Mouse (Mus musculus) adrenal gland, adult (tissue): Measurements from ENCODE around the gene Ppp1cb.

Experiments used
- DNase-seq, 2 experiments: peaks; one replicate each; pipeline ENCODE4 v3.0.0; 2022 to 2023; ENCODE audit warnings: low spot score in 1 of 2; ENCODE audit not compliant: inconsistent age in 2 of 2

The Ppp1cb gene

DNA sequence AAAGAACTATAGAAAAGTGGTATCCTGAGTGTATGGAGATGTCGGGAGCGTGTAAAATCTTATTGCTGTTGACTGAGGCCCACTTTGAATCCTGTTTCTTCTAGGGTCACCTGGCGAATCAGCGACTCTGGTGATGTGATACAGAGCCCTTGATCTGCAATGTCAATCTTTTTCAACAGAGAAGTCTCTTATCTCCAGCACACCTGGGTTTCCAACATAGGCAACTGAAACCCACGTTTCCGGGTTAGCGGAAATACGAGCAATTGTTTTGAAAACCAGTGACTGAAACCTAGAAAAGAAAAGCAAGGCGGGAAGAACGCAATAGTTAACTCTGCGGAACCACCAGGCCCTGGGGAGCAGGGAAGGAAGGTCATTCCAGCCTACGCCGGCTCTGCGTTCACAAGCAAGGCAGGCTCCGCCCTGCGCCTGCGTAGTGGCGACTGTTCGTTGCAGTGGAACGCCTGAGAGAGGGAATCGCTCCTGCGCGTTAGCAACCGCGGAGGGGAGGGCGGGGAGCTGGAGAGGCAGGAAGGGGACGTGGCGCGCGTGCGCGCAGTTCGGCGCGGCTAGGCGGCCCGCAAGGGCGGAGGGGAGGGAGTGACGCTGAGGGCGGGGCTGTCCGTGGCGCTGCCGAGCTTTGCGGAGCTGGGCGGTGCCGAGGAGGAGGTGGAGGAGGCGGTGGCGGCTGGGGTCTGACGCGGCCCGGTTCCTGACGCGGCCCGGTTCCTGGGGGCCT is at the start of gene Ppp1cb:
Gene Ppp1cb (plus strand): TSS at position 436 of the 736 bp plus-strand sequence.
- DNase-seq, result peak; percentile 98 to 99

DNA sequence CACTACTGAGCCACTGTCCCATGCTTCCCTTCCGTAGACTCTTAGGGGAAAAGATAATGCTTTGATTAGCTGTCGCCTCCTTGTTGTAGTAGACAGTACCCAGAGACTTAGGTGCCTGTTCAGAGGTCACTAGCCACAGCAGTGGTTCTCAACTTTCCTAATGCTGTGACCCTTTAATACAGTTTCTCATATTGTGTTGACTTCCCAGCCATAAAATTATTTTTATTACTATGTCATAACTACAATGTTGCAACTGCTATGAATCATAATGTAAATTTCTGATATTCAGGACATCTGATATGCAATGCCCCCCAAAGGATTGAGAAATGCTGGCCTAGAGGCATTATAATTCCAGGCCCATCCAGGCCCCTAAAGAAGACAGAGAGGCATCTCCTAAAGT is 48.9 kb upstream of the Ppp1cb start:
- DNase-seq, result peak in 1 of 2 experiments; percentile 29

- no peak for DNase-seq
Observed at GRCm38 (mm10) chr5:32410954-32411688, 47.5 kb upstream of the Ppp1cb start.

- DNase-seq, result peak in 1 of 2 experiments; percentile 34
Observed at GRCm38 (mm10) chr5:32412186-32412950, 46.3 kb upstream of the Ppp1cb start.

- DNase-seq, result no peak
Observed at GRCm38 (mm10) chr5:32413083-32413482, 45.6 kb upstream of the Ppp1cb start.

DNA sequence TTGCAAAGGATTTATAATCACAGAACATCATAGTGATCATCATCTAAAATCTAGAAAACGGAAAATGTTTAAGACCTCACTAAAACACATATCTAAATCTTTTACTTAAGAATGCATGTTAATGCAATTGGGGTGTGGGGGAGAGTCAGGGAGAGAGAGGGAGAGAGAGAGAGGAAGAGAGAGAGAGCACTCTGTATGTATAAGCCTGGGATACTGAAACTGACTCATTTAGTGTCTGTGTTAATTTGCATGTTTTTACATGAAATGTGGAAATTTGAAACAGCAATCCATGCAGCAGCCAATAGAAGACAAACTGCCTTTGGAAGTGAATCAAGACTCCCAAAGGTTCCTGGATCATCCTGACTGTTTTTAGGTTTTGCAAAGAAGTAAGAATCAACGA is 45.1 kb upstream of the Ppp1cb start:
- DNase-seq, result no peak

DNA sequence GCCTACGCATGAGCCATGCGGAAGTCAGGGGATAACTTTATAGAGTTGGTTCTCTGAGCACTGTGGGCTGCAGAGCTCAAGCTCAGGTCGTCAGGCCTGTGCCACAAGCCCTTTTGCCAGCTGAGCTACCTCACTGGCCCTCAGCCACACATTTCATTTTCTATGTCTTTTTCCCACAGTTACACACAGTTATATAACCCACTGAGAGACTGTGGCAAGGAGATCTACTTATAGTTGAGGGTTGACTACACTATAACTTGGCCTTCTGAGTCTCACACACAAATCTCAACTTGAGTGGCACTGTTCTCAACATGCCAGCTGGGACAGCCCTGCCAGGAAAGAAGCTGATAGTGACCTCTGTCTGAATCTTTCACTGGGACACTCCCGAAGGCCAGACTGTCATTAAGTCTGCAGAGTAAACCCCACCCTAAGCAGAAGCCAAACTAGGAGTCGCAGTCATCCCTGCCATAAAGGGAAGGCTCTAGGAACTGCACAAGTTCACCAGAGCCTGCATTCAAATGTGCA is 44.1 kb upstream of the Ppp1cb start:
- peak; percentile 35 to 70 for DNase-seq

GRCm38 (mm10) chr5:32415554-32415953 is 43.1 kb upstream of the Ppp1cb start:
- DNase-seq, result no peak

DNA sequence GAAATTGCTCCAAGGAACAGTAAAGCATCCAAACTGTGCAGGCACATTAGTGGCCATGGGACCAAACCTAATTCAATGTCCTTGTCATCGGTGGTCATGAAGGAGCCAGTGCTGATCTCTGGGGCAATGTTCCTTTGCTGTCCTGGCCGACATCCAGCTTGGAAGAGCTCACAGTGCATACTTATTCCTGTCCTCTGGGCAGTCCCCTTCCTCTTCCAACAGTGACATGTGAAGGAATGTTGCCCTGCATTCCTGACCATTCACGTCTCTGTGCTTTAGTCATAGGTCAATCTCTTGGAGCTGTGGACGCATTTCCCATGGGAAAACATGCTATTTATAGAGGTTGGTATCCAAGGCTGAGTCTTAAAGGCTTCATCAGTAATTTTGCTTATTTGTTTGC is 41.8 kb upstream of the Ppp1cb start:
- DNase-seq, result peak; percentile 82 to 83

DNA sequence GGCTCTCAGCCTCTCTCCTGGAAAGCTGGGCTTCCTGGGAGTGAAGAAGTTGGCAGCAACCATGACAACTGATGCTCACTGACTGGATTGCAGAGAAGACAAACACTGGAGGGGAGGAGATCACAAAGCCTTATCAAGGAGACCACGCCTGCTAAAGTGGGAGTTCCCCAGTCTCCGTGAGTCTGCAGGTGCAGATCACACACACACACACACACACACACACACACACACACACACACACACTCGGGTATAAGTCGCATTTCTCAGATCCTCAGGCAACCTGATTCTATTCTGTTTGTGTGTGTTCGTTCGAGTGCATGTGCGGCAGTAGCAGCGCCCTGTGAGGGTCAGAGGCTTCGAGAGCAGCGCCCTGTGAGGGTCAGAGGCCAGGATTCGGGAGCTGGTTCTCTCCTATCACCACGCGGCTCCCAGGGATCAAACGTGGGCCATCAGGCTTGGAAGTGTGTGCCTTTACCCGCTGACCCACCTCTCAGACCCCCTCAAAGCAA is 36.5 kb upstream of the Ppp1cb start:
- DNase-seq, result no peak

GRCm38 (mm10) chr5:32423339-32424046 is 35.1 kb upstream of the Ppp1cb start:
- DNase-seq, result peak in 1 of 2 experiments; percentile 52

- no peak for DNase-seq
Observed at GRCm38 (mm10) chr5:32424464-32424863, 34.2 kb upstream of the Ppp1cb start.

DNA sequence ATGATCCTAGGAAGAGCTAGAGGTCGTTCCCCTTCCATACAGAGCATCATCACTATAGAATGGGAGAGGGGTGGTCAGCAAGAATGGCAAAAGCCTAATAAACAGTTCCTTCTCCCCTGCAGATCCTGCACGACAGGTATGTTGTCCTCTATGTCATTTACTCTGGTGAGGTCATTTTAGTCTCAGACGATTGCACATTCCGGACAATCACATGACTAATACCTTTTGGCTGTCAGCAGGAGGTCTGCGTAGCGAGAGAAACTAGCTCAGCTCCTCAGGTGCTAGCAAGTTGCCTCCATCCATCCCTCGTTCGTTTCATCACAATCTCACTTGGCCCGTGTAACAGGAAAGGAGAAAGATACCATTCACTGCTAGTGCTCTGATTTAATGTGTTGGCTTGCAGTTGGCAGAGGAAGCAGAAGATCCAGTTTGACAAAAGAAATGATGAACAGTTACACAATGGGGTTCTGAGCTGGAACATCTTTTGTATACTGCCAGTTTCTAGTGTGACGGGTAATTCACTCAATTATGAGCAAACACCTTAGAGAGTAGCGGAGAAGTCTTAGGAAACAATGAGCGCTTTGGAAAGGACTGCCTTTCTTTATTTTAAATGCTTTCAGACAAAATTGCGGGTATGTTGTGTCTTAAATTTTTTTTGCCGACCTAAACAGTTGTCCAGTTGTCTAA is 33.0 kb upstream of the Ppp1cb start:
- DNase-seq, result no peak

DNA sequence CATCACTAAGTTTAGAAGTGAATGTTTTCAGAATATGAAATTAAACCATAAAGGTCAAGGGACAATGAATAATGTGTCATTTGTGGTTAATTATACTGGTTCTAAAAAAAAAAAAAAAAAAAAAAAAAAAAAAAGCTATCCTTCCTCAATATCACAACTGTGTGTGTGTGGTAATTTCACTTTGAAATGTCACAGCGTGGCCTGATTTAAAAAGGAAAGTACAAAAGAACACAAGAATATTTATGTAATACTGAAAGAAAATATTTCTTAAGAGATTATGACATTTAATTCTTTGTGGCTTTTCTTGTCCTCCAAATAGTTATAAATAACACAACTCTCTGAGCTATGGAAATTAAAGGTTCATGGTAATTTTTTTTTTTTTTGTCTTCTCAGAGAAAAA is 28.2 kb upstream of the Ppp1cb start:
- peak in 1 of 2 experiments; percentile 61 for DNase-seq

GRCm38 (mm10) chr5:32434346-32434745 is 24.3 kb upstream of the Ppp1cb start:
- DNase-seq, result peak in 1 of 2 experiments; percentile 81

DNA sequence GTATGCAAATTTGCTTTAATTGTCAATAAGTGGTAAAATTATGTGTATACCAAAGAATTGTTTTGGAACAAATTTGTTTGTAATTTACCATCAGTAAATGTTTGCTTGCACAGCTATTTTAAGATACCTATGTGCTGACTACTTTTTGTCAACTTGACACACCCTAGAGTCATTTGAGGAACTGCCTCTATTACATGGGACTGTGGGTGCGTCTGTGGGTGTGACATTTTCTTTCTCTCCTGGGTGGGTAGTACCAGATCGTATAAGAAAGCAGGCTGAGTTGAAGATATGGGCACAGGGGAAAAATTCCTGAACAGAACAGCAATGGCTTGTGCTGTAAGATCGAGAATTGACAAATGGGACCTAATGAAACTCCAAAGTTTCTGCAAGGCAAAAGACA is 23.0 kb upstream of the Ppp1cb start:
- no peak for DNase-seq

DNA sequence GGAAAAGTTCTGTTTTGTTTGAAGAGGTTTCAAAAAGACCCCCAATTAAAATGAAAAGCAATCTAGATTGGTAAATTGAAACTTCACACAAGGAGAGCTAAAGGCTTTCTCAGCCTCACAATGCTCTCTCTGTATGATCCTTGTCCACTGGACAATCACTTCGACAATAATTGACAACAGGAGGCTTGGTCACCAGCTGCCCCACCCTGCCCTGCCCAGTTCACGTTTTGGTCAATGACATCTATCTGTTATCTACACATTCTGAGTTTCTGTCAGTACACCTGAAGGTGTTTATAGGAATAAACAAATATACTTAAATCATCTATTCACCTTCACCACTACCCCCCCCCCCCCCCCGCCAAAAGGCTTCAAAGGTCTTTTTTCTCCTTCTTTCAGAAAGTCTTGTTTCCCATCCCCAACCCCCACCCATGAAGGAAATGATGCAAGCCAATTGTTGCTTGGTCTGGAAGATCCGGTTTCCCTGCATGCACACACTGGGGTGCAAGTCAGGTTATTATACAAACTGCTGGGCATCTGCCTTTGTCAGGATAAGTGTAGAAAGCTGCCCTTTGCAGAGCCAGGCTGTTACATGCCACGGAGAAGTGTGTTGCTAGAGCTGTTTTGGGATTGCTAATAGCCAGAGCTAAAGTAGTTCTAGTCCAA is 20.6 kb upstream of the Ppp1cb start:
- DNase-seq, result no peak

DNA sequence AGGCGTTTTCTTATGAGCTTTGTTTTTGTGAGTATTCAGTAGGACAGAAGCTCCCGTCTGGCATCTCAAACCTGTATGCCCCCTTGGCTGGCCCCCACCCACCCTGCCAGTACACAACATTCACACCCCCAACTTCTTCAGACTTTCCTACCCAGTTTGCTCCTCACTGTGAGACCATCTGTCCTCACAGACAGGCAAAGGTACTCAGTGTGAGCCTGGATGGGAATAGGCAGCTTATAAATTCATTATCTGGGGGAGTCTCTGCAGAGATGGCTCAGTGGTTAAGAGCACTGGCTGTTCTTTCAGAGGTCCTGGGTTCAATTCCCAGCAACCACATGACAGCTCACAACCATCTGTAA is 20.1 kb upstream of the Ppp1cb start:
- DNase-seq, result no peak

DNA sequence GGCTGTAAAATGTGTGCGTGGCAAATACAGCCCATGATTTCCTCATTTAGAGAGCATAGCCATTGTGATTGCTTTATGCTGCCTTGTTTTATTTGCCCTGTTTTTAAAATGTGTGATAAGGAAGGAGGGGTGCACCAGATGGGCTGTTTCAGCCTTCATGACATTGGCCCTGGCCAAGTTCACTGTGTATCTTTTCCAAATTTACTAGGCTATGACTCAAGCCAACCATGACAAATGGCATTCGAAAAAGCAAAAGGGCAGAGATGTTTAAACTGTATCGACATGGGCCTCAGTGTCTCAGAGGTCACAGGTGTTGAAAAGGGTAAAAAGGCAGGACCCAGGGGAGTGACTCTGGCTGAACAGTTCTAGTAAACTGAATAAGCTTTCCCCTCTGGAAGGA is 17.3 kb upstream of the Ppp1cb start:
- DNase-seq, result peak; percentile 75 to 92
